Mouse (Mus musculus) bone marrow macrophage, adult 2 months (primary cell): Measurements from ENCODE around the gene Vgll4.

Experiments
- CTCF ChIP-seq: IDR thresholded peaks from 2 replicates; pipeline ENCODE4 v1.5.1; 2012; ENCODE audit warnings: low read depth, mild to moderate bottlenecking, low read length, moderate library complexity
- POLR2A ChIP-seq: IDR thresholded peaks from 2 replicates; pipeline ENCODE4 v1.6.1; 2012; ENCODE audit warnings: mild to moderate bottlenecking, low read depth, low read length, borderline replicate concordance

- TF ChIP-seq CTCF (no peak), POLR2A (no peak)
Measured at GRCm38 (mm10) chr6:114858722-114859053, 111.1 kb downstream of the Vgll4 start.
